Mouse (Mus musculus) spleen, adult 12 weeks (tissue): ENCODE data around the gene Clec4n.
A peak's percentile ranks its signal among the peaks of the same experiment; 100 is the strongest.
"Not testable (repeated sequence)": the region's sequence is repeated elsewhere in the genome, so short reads cannot be mapped to it uniquely, and the experiment has no call there.

Experiments used
- DNase-seq: peaks from one replicate; pipeline ENCODE4 v3.0.0; 2022; ENCODE audit warnings: low spot score

Gene Clec4n

GRCm38 (mm10) chr6:123229644-123230043 is at the start of gene Clec4n:
Clec4n (plus strand) TSS chr6:123229843.
- DNase-seq = no peak

DNA sequence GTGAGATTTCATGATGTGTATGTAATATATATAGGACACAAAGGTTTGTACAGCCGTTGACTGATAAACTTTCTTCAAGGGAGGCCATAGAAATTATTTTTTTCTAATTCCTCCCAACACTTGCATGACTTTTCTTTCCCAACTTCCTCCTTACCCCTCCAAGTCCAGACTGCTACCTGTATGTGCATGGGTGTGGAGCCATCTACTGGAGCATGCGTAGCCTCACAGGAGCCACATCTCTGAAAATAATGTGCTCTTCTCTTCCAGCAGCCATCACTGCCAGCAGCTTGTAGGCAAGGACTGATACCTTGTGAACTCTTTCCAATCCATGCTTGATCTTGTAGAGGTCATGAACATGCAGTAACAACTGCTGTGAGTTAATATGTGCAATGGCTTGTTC is 44.8 kb upstream of the Clec4n start:
- not testable (repeated sequence) for DNase-seq

DNA sequence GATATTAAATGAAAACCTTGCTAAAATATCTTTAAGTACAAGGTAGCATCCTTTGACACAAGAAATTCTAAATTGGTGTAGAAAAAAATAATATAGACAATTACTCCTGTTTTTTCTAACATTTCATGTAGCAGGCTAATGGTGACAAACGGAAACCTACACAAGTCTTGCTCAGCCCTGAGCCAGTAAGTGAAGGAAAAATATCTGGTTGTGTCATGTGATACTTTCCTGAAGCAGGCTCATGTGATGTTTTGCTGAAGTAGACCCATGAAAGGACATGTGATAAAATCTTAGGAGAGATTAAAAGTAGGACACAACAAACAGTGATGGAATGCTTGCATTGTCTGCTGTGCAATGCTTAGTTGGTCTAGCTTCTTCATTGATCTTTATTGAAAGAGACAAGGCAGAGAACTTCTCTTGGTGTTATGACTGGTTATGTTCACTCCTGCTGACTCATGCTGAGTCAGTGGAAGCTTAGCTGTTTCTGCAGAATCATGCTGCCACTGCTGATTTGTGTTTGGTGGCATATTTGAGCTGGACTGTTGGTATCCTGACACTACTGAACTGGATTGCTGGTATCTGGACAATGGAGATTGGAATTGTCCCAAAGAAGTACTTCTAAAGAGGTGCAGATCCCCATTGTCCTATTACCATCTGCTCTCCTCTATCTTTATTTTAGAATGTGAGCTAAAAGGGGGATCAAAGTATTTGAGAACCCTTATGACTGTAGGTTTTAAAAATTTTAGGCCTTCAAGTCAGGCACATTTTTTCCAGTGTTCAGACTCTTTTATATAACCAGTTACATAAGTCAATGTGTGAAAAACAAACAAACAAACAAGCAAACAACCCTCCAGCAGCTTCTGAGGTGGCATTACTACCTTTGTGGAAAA is 22.2 kb upstream of the Clec4n start:
- DNase-seq = peak; percentile 35

- DNase-seq = not testable (repeated sequence)
These were observed 21.6 kb upstream of the Clec4n start for GRCm38 (mm10) chr6:123208077-123208439.

GRCm38 (mm10) chr6:123211726-123212125 is 17.9 kb upstream of the Clec4n start:
- DNase-seq = no peak

DNA sequence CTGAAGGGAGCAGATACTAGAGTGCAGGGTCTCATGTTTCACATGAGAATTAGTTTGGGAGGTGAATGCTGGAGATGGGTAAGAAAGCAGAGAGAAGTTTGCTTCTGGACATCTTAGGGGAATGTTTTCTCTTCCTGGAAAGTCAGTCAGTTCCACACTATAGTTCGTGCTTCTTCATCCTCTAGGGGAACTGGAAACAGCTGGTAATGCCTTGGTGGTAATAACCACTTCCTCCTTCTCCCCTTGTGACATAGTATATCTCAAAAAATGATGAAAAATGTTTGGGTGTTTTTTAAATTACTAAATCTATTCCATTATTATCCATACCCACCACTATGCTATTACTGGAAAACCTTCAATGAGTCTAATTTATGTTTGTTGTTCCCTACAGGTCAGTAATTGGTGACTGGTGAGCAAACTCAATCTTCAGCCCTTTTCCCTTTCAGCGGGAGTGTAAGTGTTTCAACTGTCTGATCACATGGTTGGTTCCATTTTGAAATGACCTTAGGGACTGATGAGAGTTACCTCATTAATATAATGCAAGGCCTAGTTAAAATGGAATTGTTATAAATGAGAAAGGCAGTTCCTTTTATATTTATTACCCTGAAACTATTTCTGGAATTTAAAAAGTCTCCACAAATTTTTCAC is 2.0 kb upstream of the Clec4n start:
- no peak for DNase-seq

DNA sequence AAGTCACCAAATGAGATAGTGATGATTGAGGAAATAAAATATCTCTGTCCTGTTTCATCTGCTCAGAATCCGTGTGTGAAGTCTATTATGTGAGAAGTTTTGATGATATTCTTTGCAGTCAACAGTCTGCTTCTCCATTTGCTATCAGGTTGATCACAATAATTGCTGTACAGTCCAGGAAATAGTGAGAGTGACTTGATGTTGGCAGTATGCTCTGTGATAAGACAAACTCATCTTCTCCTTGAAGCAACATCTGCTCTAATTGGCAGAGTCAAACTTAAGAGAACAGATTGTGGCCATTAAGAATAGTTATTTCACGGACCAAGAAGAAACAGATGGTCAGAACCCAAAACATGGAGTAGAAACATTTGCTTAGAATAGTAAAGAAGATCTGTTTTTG is 1.5 kb downstream of the Clec4n start:
- DNase-seq = no peak

- DNase-seq = no peak
These were observed 7.9 kb downstream of the Clec4n start for GRCm38 (mm10) chr6:123237582-123237981.

- DNase-seq = no peak
These were observed 14.6 kb downstream of the Clec4n start for GRCm38 (mm10) chr6:123244201-123244600.

DNA sequence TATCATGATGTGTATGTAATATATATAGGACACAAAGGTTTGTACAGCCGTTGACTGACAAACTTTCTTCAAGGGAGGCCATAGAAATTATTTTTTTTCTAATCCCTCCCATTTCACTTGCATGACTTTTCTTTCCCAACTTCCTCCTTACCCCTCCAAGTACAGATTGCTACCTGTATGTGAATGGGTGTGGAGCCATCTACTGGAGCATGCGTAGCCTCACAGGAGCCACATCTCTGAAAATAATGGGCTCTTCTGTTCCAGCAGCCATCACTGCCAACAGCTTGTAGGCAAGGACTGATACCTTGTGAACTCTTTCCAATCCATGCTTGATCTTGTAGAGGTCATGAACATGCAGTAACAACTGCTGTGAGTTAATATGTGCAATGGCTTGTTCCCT is 19.2 kb downstream of the Clec4n start:
- not testable (repeated sequence) for DNase-seq

DNA sequence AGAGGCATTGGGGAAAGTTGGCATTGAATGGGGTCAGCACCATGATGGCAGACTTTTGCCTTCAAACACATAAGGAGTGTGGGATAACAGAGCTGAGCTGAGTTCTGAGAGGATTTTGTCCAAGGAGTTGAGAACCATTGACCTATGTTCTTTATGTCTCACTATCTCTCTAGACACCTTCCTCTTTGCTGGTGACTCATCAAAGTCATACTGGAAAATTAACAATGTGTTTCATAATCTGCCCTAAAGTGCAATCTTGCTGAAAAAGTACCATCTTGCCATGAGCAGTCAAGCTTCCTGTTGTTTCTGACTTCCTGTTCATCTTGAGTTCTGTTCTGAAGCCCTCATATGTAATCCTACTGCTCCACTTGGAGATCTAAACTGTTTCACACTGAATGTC is 23.1 kb downstream of the Clec4n start:
- DNase-seq = no peak

GRCm38 (mm10) chr6:123258946-123259345 is 29.3 kb downstream of the Clec4n start:
- no peak for DNase-seq

DNA sequence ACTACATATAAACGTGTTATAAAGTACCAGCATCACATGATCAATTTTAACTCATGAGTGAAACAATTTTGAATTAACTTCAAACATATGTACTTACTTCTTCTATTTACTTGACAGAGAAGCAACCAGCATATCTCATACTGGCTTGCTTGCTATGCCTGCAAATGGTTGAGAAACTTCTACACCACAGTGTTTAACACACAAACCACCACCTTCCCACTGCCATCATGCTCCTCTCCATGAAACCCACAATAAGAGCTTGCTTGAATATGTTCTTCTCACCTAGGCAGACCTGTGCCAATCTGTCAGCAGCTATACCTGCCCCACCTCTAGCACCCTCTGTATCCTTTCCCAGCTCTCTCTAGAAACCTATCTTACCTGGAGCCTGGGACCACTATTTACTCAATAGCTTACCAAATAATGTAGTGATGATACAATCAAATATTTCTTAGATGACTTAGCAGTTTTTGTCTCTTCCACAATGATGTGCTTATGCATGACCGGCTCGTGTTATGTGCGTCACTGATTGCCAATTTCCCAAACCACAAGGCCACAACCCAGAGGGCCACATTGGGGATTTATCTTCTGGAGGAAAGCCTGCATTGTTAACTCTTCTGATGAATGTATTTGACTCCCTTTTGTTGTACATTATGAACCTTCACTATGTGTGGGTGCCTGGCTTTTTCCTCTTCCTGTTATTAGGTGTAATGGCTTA is 30.4 kb downstream of the Clec4n start:
- no peak for DNase-seq

GRCm38 (mm10) chr6:123260868-123261267 is 31.2 kb downstream of the Clec4n start:
- no peak for DNase-seq

DNA sequence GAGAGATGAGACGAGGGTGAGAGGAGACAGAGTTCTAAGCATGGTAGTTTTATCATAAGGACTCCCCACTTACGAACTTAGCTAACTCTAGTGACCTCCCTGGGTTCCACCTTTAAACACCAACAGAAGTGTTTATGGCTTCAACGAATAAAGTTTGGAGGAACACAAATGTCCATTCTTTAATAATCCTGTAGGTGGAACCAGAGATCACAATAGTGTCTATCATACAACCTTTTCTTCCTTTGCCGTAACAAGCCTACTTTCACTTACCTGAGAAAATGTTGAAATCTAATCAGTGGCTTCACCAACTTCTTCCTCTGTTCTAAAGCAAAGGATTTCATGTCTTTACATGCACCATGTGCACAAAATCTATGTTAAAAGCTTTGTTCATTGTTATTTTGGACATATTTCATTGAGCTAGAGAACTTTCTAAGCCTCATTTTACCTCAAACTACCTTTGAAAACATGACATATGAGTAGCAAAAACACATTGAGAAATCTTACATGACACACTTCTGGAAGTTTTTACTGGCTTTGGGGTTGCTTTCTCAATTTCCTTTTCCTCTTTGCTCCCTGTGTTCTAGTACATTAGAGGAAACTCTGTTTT is 32.0 kb downstream of the Clec4n start, which contains the start of gene Clec4d:
TSS of gene Clec4d (plus strand) at position 557 of the 607 bp plus-strand sequence.
- no peak for DNase-seq

GRCm38 (mm10) chr6:123264194-123264593 is 34.6 kb downstream of the Clec4n start:
- DNase-seq = no peak

GRCm38 (mm10) chr6:123265809-123266208 is 36.2 kb downstream of the Clec4n start:
- DNase-seq = no peak

DNA sequence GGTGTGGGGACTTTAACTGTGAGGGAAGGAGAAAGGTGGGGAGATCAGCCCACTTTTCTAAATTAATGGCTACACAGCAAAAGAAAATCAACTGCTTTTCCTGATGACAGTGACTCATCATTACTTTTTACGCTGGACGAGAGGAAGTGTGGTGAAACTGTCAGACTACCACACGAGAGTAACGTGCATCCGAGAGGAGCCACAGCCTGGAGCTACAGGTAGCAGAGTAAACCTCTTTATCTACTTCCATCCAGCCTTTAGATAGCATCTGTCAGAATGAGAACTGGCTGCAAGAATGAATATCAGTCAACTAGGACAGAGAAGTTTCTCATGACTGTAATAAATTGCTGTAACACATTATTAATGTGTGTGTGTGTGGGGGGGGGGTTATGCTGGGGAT is 37.3 kb downstream of the Clec4n start:
- no peak for DNase-seq

GRCm38 (mm10) chr6:123279443-123279842 is 49.8 kb downstream of the Clec4n start:
- DNase-seq = no peak

DNA sequence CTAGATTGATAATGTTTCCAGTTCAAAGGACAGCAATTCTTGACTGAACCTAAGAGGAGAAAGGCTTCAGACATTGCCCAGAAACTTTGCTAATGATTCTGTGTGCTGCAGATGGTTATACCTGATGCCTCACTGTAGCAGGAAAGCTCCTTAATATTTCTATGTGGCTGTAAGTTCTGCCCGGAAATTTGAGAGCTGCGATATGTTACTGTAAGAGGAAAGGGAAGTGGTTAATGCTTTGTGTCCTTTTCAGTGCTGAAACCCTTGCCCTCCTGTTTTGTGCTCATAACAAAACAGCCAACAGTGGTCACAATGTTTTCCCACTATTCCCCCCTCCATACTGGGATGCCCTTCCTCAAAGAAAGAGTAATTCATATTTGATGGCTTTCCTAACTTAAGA is 56.7 kb downstream of the Clec4n start:
- DNase-seq = no peak

DNA sequence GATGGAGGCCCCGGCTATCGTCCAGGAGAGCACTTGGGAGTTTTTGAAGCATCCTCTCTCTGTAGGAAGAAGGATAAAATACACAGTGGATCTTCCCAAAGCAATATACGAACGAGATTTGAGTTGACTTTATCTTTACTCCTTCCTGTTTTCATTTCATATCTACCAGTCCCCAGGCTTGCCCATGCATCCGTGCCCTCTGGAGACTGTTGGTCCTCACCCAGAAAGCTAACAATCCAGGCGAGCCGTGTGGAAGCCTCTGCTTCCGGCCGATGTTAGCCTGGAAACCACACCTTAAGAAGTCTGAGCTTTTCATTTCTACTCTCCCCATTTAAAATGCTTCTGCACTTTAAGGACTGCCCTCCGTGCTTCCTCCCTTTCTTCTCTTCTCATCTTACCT is 59.3 kb downstream of the Clec4n start:
- DNase-seq = no peak

GRCm38 (mm10) chr6:123289753-123290152 is 60.1 kb downstream of the Clec4n start, which contains the start of gene Clec4e:
Clec4e (minus strand) TSS chr6:123289870.
- no peak for DNase-seq
